Mouse (Mus musculus): ENCODE results near the gene Smad3.

- TF ChIP-seq GATA1 (IDR thresholded peaks at IDR 0.05; ENCODE audit: borderline replicate concordance, low read length) (no peak), FLI1 (IDR thresholded peaks at IDR 0.05; ENCODE audit: low read length) (no peak)
Observed at GRCm38 (mm10) chr9:63701258-63701956, 56.4 kb downstream of the Smad3 start.
